Mouse (Mus musculus): ENCODE data around the gene Rbm8a.
A peak's percentile ranks its signal among the peaks of the same experiment; 100 is the strongest.
"Not testable (repeated sequence)": the region's sequence is repeated elsewhere in the genome, so short reads cannot be mapped to it uniquely, and the experiment has no call there.

The Rbm8a gene

GRCm38 (mm10) chr3:96603311-96603710 lies 26.4 kb upstream of the Rbm8a start:
- no peak for DNase-seq (ENCODE audit: low spot score in 2 of 2)

- not testable (repeated sequence) for DNase-seq (ENCODE audit: low spot score in 2 of 2)
These were observed 23.7 kb upstream of the Rbm8a start for GRCm38 (mm10) chr3:96606007-96606406.

GRCm38 (mm10) chr3:96606618-96607017 lies 23.1 kb upstream of the Rbm8a start:
- DNase-seq (ENCODE audit: low spot score in 2 of 2): no peak

GRCm38 (mm10) chr3:96617941-96618340 lies 11.8 kb upstream of the Rbm8a start:
- DNase-seq (ENCODE audit: low spot score in 2 of 2): no peak

- DNase-seq (ENCODE audit: low spot score in 2 of 2): no peak
These were observed 6.5 kb upstream of the Rbm8a start for GRCm38 (mm10) chr3:96623201-96623600.

- no peak for DNase-seq (ENCODE audit: low spot score in 2 of 2)
These were observed 2.3 kb downstream of the Rbm8a start for GRCm38 (mm10) chr3:96632058-96632457.

- no peak for DNase-seq (ENCODE audit: low spot score in 2 of 2)
These were observed 4.3 kb downstream of the Rbm8a start for GRCm38 (mm10) chr3:96634015-96634414.

GRCm38 (mm10) chr3:96634928-96635879 lies 5.5 kb downstream of the Rbm8a start, which contains the start of the genes Pex11b and Gm42957:
Pex11b (plus strand) TSS chr3:96635376.
Gm42957 (plus strand) TSS chr3:96635474.
- DNase-seq (ENCODE audit: low spot score in 2 of 2): peak; percentile 78 to 81

- DNase-seq (ENCODE audit: low spot score in 2 of 2): no peak
These were observed 6.2 kb downstream of the Rbm8a start for GRCm38 (mm10) chr3:96635906-96636305.

- no peak for DNase-seq (ENCODE audit: low spot score in 2 of 2)
These were observed 6.7 kb downstream of the Rbm8a start for GRCm38 (mm10) chr3:96636448-96636847.

- DNase-seq (ENCODE audit: low spot score in 2 of 2): peak; percentile 30 to 42
These were observed 9.5 kb downstream of the Rbm8a start for GRCm38 (mm10) chr3:96639219-96639618.

GRCm38 (mm10) chr3:96645018-96645649 lies 15.4 kb downstream of the Rbm8a start, which contains the start of gene Itga10:
Itga10 (plus strand) TSS chr3:96645584.
- no peak for DNase-seq (ENCODE audit: low spot score in 2 of 2)

- DNase-seq (ENCODE audit: low spot score in 2 of 2): no peak
These were observed 17.6 kb downstream of the Rbm8a start for GRCm38 (mm10) chr3:96647365-96647764.

GRCm38 (mm10) chr3:96660901-96661300 lies 31.2 kb downstream of the Rbm8a start:
- no peak for DNase-seq (ENCODE audit: low spot score in 2 of 2)

- DNase-seq (ENCODE audit: low spot score in 2 of 2): no peak
These were observed 33.1 kb downstream of the Rbm8a start for GRCm38 (mm10) chr3:96662731-96663316.

- DNase-seq (ENCODE audit: low spot score in 2 of 2): peak; percentile 89 to 90
These were observed 33.9 kb downstream of the Rbm8a start for GRCm38 (mm10) chr3:96663432-96664239.

GRCm38 (mm10) chr3:96665732-96666363 lies 36.1 kb downstream of the Rbm8a start:
- DNase-seq (ENCODE audit: low spot score in 2 of 2): not testable (repeated sequence)

- DNase-seq (ENCODE audit: low spot score in 2 of 2): no peak
These were observed 37.2 kb downstream of the Rbm8a start for GRCm38 (mm10) chr3:96666916-96667315.

- DNase-seq (ENCODE audit: low spot score in 2 of 2): no peak
These were observed 37.6 kb downstream of the Rbm8a start for GRCm38 (mm10) chr3:96667316-96667715.

GRCm38 (mm10) chr3:96668424-96669067 lies 38.8 kb downstream of the Rbm8a start:
- DNase-seq (ENCODE audit: low spot score in 2 of 2): no peak

Data from frontal cortex, postnatal 25 days (tissue).